Mouse (Mus musculus) cerebellum, adult 9-11 months (tissue): ENCODE data around the gene Gcnt7.

Source experiments
- DNase-seq: peaks from one replicate; pipeline ENCODE4 v3.0.0; 2022

Gcnt7 gene

DNA sequence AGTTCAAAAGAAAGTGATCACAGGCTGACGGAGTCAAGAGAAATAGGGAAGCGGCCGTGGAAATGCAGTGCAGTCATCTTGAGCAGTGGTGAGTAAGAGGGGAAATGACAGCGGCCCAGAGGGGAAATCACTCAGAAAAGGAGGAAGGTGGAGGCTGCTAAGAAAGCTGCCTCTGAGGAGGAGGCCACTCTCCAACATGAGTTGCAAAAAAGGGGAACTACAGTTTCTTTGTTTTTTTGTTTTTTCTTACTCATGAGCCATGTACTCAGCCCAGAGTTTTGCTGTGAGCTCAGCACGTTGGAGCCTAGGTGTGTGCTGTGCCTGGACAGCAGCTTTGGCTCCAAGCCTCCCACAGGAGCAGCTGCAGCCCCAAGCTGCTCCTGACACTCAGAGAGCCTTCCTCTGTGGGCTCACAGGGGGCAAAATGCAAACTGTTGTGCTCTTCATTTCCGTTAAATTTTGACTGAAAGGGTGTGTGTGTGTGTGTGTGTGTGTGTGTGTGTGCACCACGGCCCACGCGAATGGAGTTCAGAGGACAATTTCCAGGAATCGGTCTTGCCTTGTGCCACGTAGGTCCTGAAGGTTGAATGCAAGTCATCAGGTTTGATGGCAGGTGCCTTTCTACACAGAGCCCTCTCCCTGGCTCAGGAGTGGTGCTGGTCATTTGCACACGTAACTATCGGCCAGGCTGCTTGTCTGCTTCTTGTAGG is 57.1 kb downstream of the Gcnt7 start:
- no peak for DNase-seq
